Mouse (Mus musculus) embryonic fibroblast, embryonic 13.5 days (primary cell): ENCODE data around the gene Ins2.

Experiments used
- CTCF ChIP-seq: IDR thresholded peaks from 2 replicates; pipeline ENCODE4 v1.5.1; 2011; ENCODE audit warnings: mild to moderate bottlenecking, control low read depth, low read length, moderate library complexity, borderline replicate concordance; ENCODE audit not compliant: insufficient read depth
- POLR2A ChIP-seq: IDR thresholded peaks from 2 replicates; pipeline ENCODE4 v1.6.1; 2011; ENCODE audit warnings: low read depth, mild to moderate bottlenecking, control low read depth, low read length, moderate library complexity

DNA sequence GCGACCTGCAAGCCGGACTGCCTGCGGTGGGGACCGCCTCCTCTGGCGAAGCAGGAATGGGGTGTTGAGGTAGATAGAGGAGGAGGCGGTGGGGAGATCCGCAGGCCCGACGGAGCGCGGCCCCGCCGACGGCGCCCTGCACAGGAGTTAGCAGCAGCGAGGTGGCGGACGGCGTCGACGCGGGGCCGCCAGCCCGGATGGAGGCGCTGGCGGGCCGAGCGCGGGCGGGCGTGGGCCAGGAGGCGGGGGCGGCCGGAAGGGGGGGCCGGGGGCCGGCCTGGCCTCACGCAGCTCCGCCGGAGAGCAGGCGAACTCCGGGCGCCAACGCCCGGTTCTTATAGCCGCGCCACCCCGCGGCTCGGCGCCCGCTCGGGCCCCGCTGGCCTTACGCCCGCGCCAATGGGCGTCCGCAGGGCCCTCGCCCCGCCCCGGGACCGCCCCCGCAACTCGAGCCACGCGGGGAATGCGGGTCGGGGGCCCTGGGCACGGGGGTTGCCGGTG lies 84.0 kb downstream of the Ins2 start:
- TF ChIP-seq CTCF (no peak), POLR2A (peak; percentile 10; the same call in 1 of the 2 replicates)
